Mouse (Mus musculus): Measurements from ENCODE around the gene Ywhag. TPM values are rescaled to one million over a fixed set of nuclear protein-coding genes. Genes with fewer than 3 reads are reported as not detected.

Ywhag gene
- polyA plus RNA-seq, 1 experiment from 2014 or later = 57.1 TPM

DNA sequence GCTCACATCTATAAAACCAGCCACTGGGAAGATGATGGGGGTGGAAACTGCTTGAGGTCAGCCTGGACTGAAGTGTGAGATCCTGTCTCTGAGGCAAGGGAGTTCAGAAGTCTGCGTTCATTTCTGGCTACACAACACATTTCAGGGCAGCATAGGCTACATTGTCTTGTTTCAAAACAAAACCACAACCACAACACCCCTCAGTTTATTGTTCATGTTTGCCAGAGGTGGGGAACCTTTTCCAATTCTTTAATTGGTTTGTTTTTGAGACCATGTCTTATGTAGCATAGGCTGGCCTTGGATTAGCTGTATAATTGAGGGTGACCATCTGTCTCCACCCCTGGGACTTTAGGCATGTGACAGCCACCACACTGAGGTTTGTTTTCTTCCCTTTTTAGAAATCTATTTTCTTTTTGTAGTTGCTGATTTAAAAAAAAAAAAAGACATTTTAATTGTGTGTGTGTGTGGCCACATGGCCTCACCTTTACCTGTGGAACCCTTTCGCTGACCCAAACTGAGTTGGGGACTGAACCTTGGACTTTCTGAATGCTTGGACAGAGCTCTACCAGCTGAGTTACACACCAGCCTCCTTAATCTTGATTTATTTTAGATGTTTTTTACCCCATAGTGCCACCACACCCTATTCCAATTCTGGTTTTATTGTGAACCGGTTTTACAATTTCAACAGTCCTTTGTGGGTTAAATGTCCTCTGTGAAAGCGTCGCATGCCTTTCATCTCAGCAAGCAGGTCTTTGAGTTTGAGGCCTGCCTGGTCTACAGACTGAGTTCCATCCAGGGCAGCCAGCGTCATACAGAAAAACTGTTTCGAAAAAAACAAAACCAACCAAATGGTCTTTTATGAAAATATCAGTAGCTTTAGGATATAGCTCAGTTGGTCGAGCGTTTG is 22.1 kb upstream of the Ywhag start:
- peak overlapping the region; percentile 34; the same call in 1 of the 2 replicates for H3K9ac ChIP-seq (ENCODE audit: low read depth, low read length)
- 80% methylated on average over 9 of the region's 9 CpGs for WGBS
- no peak for TF ChIP-seq CTCF (IDR thresholded peaks at IDR 0.05; ENCODE audit: low read depth)

DNA sequence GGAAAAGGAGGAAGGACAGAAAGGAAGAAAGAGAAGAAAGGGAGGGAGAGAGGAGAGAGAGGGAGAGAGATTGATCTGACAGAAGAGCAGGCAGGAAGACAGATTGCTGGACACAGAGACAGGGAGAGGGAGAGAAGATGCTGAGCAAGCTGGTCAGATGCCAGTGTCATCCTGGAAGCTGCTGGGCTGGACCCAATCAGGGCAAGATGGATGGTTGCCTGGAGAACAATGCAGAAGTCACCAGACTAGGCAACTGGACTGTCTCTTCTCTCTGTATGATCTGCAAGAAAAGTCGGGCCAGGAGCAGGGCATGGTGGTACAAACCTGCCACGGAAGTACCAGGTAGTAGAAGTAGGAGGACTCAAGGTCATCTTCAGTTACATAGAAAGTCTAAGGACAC is 18.4 kb upstream of the Ywhag start:
- H3K36me3 ChIP-seq (ENCODE audit: control insufficient read depth, insufficient read depth) = no peaks in the 10 kb centered on the region
- no peaks in the 10 kb centered on the region for H3K27me3 ChIP-seq (replicated peaks; ENCODE audit: control insufficient read depth, insufficient read depth, low read length)
- no peak overlapping the region for H3K27ac ChIP-seq (ENCODE audit: low read depth, low read length)
- TF ChIP-seq CTCF (IDR thresholded peaks at IDR 0.05; ENCODE audit: low read depth) = no peak
- H3K9ac ChIP-seq (ENCODE audit: low read depth, low read length) = no peak overlapping the region
- 86% methylated on average over 2 of the region's 2 CpGs for WGBS
- H3K4me3 ChIP-seq (ENCODE audit: low read depth, low read length) = no peak overlapping the region
- H3K9me3 ChIP-seq (ENCODE audit: control insufficient read depth) = no peaks in the 10 kb centered on the region
- no peak for ATAC-seq
- peaks cover 6% of the 10 kb centered on the region for H3K4me1 ChIP-seq (replicated peaks; ENCODE audit: control insufficient read depth, insufficient read depth, low read length)
- H3K4me2 ChIP-seq (replicated peaks; ENCODE audit: low read depth) = no peak overlapping the region

More for the DNA sequence above, 22.1 kb upstream of the Ywhag start:
- Histone ChIP-seq H3K4me1 (replicated peaks; ENCODE audit: control insufficient read depth, insufficient read depth, low read length) (peaks cover 14% of the 10 kb centered on the region), H3K36me3 (ENCODE audit: control insufficient read depth, insufficient read depth) (no peaks in the 10 kb centered on the region), H3K4me3 (ENCODE audit: low read depth, low read length) (no peak overlapping the region), H3K27ac (ENCODE audit: low read depth, low read length) (no peak overlapping the region; the same call in 1 of the 2 replicates), H3K4me2 (replicated peaks; ENCODE audit: low read depth) (peak overlapping the region; percentile 63), H3K9me3 (ENCODE audit: control insufficient read depth) (no peaks in the 10 kb centered on the region), H3K27me3 (replicated peaks; ENCODE audit: control insufficient read depth, insufficient read depth, low read length) (no peaks in the 10 kb centered on the region)
- ATAC-seq = no peak

- Histone ChIP-seq H3K36me3 (ENCODE audit: control insufficient read depth, insufficient read depth) (no peaks in the 10 kb centered on the region), H3K4me1 (replicated peaks; ENCODE audit: control insufficient read depth, insufficient read depth, low read length) (no peaks in the 10 kb centered on the region; the same call in 1 of the 2 replicates), H3K27me3 (replicated peaks; ENCODE audit: control insufficient read depth, insufficient read depth, low read length) (no peaks in the 10 kb centered on the region), H3K4me3 (ENCODE audit: low read depth, low read length) (no peak overlapping the region), H3K9ac (ENCODE audit: low read depth, low read length) (no peak overlapping the region), H3K9me3 (ENCODE audit: control insufficient read depth) (no peaks in the 10 kb centered on the region), H3K4me2 (replicated peaks; ENCODE audit: low read depth) (no peak overlapping the region), H3K27ac (ENCODE audit: low read depth, low read length) (no peak overlapping the region)
- no peak for TF ChIP-seq CTCF (IDR thresholded peaks at IDR 0.05; ENCODE audit: low read depth)
- ATAC-seq = no peak
- 90% methylated on average over 2 of the region's 2 CpGs for WGBS
Measured at GRCm38 (mm10) chr5:135951660-135952059, 17.2 kb upstream of the Ywhag start.

DNA sequence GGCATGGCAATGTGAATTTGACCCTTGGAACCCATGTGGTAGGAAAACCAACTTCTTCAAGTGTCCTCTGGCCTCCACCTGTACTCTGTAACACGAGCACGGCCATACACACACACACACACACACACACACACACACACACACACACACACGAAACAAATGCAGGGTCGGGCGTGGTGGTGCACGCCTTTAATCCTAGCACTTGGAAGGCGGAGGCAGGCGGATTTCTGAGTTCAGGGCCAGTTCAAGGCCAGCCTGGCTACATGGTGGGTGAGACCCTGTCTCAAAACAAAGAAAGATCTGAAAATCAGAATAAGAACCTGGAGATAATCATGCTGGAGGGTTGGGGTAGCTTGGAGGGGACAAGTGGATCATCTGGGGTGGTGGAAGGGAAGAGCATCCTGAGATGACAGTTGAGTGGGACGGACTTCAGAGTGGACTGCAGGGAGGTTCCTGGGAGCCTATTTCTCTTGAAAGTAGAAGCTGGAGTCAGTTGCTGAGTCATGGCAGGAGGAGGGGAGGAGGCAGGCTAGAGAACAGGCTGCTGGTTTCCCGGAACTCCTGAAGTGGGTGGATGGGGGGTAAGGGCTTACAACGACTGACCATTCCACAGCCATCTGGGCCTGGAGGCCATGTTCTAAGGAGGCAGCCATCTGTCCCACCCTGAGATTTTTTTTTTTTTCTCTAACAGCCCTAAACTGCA is 16.4 kb upstream of the Ywhag start:
- no peaks in the 10 kb centered on the region for H3K9me3 ChIP-seq (ENCODE audit: control insufficient read depth)
- peak; percentile 39 for ATAC-seq
- no peak for TF ChIP-seq CTCF (IDR thresholded peaks at IDR 0.05; ENCODE audit: low read depth)
- H3K27me3 ChIP-seq (replicated peaks; ENCODE audit: control insufficient read depth, insufficient read depth, low read length) = no peaks in the 10 kb centered on the region
- WGBS = 66% methylated on average over 11 of the region's 11 CpGs
- H3K36me3 ChIP-seq (ENCODE audit: control insufficient read depth, insufficient read depth) = no peaks in the 10 kb centered on the region
- H3K9ac ChIP-seq (ENCODE audit: low read depth, low read length) = no peak overlapping the region
- no peak overlapping the region for H3K4me2 ChIP-seq (replicated peaks; ENCODE audit: low read depth)
- H3K4me3 ChIP-seq (ENCODE audit: low read depth, low read length) = no peak overlapping the region
- no peak overlapping the region; the same call in 1 of the 2 replicates for H3K27ac ChIP-seq (ENCODE audit: low read depth, low read length)
- no peaks in the 10 kb centered on the region for H3K4me1 ChIP-seq (replicated peaks; ENCODE audit: control insufficient read depth, insufficient read depth, low read length)

GRCm38 (mm10) chr5:135946621-135947020 is 12.2 kb upstream of the Ywhag start:
- no peak overlapping the region for H3K4me2 ChIP-seq (replicated peaks; ENCODE audit: low read depth)
- no peaks in the 10 kb centered on the region for H3K36me3 ChIP-seq (ENCODE audit: control insufficient read depth, insufficient read depth)
- H3K27ac ChIP-seq (ENCODE audit: low read depth, low read length) = no peak overlapping the region
- H3K4me1 ChIP-seq (replicated peaks; ENCODE audit: control insufficient read depth, insufficient read depth, low read length) = no peaks in the 10 kb centered on the region
- no peak for TF ChIP-seq CTCF (IDR thresholded peaks at IDR 0.05; ENCODE audit: low read depth)
- ATAC-seq = no peak
- no peak overlapping the region for H3K4me3 ChIP-seq (ENCODE audit: low read depth, low read length)
- no peaks in the 10 kb centered on the region for H3K9me3 ChIP-seq (ENCODE audit: control insufficient read depth)
- WGBS = 82% methylated on average over 5 of the region's 5 CpGs
- no peaks in the 10 kb centered on the region for H3K27me3 ChIP-seq (replicated peaks; ENCODE audit: control insufficient read depth, insufficient read depth, low read length)
- no peak overlapping the region for H3K9ac ChIP-seq (ENCODE audit: low read depth, low read length)

GRCm38 (mm10) chr5:135945916-135946408 is 11.5 kb upstream of the Ywhag start:
- no peak for TF ChIP-seq CTCF (IDR thresholded peaks at IDR 0.05; ENCODE audit: low read depth)
- Histone ChIP-seq H3K4me1 (replicated peaks; ENCODE audit: control insufficient read depth, insufficient read depth, low read length) (no peaks in the 10 kb centered on the region), H3K27ac (ENCODE audit: low read depth, low read length) (no peak overlapping the region), H3K4me3 (ENCODE audit: low read depth, low read length) (no peak overlapping the region), H3K36me3 (ENCODE audit: control insufficient read depth, insufficient read depth) (no peaks in the 10 kb centered on the region), H3K9me3 (ENCODE audit: control insufficient read depth) (no peaks in the 10 kb centered on the region), H3K9ac (ENCODE audit: low read depth, low read length) (no peak overlapping the region), H3K27me3 (replicated peaks; ENCODE audit: control insufficient read depth, insufficient read depth, low read length) (no peaks in the 10 kb centered on the region), H3K4me2 (replicated peaks; ENCODE audit: low read depth) (no peak overlapping the region)
- ATAC-seq = no peak
- WGBS = 57% methylated on average over 10 of the region's 10 CpGs
